Mouse (Mus musculus) urinary bladder, postnatal 10 days (tissue): Measurements from ENCODE around the gene Smim10l2a.
"Not testable (repeated sequence)": the region's sequence is repeated elsewhere in the genome, so short reads cannot be mapped to it uniquely, and the experiment has no call there.

Source experiments
- DNase-seq: peaks from one replicate; pipeline ENCODE4 v3.0.0; 2022; ENCODE audit warnings: low spot score

The Smim10l2a gene

GRCm38 (mm10) chrX:56374431-56375128 lies at the start of gene Smim10l2a:
Gene Smim10l2a (plus strand): TSS chrX:56374586.
- DNase-seq = not testable (repeated sequence)

GRCm38 (mm10) chrX:56332046-56332445 lies 42.3 kb upstream of the Smim10l2a start:
- DNase-seq = no peak

- no peak for DNase-seq
Measured at GRCm38 (mm10) chrX:56340305-56340704, 34.1 kb upstream of the Smim10l2a start.

- no peak for DNase-seq
Measured at GRCm38 (mm10) chrX:56342921-56343320, 31.5 kb upstream of the Smim10l2a start.

- peak; percentile 15 for DNase-seq
Measured at GRCm38 (mm10) chrX:56346176-56346931, 28.0 kb upstream of the Smim10l2a start, which contains the start of gene Zfp449. Gene Zfp449 (plus strand): TSS chrX:56346400.

- DNase-seq = no peak
Measured at GRCm38 (mm10) chrX:56346932-56347253, 27.5 kb upstream of the Smim10l2a start.

- no peak for DNase-seq
Measured at GRCm38 (mm10) chrX:56380852-56381251, 6.5 kb downstream of the Smim10l2a start.

- no peak for DNase-seq
Measured at GRCm38 (mm10) chrX:56384142-56384541, 9.8 kb downstream of the Smim10l2a start.

- no peak for DNase-seq
Measured at GRCm38 (mm10) chrX:56404646-56405045, 30.3 kb downstream of the Smim10l2a start.

GRCm38 (mm10) chrX:56405482-56405881 lies 31.1 kb downstream of the Smim10l2a start:
- no peak for DNase-seq

- no peak for DNase-seq
Measured at GRCm38 (mm10) chrX:56406128-56406527, 31.7 kb downstream of the Smim10l2a start.

GRCm38 (mm10) chrX:56416277-56416676 lies 41.9 kb downstream of the Smim10l2a start:
- no peak for DNase-seq

- DNase-seq = no peak
Measured at GRCm38 (mm10) chrX:56417541-56417940, 43.2 kb downstream of the Smim10l2a start.
